Mouse (Mus musculus) embryonic facial prominence, embryonic 14.5 days (tissue): ENCODE data around the gene Bud23. TPM values are rescaled to one million over a fixed set of nuclear protein-coding genes. Genes with fewer than 3 reads are reported as not detected.
A peak's percentile ranks its signal among the peaks of the same experiment; 100 is the strongest.

ENCODE experiments used
- ATAC-seq: fragments of 200-750 bp; cut with Nextera tagmentation; 2 replicates; pipeline ENCODE4 v1.8.0; 2017; ENCODE audit warnings: low read depth, moderate number of reproducible peaks, moderate TSS enrichment
- DNase-seq: peaks from one replicate; pipeline ENCODE4 v3.0.0-alpha.2; 2015; ENCODE audit warnings: low spot score
- H3K27ac ChIP-seq: fragments of 300-500 bp; sonication (generic); replicated peaks from 2 replicates; pipeline ENCODE4 v1.5.1; 2014; ENCODE audit warnings: low read depth, mild to moderate bottlenecking, low read length, moderate library complexity
- H3K27me3 ChIP-seq: fragments of 300-500 bp; sonication (generic); replicated peaks from 2 replicates; pipeline ENCODE4 v1.6.1; 2014; ENCODE audit warnings: low read length; ENCODE audit not compliant: control insufficient read depth, insufficient read depth
- H3K36me3 ChIP-seq: fragments of 300-500 bp; sonication (generic); 2 replicates; pipeline ENCODE4 v1.6.1; 2014; ENCODE audit warnings: low read length, mixed read lengths; ENCODE audit not compliant: control insufficient read depth, insufficient read depth
- H3K4me1 ChIP-seq: fragments of 300-500 bp; sonication (generic); 2 replicates; pipeline ENCODE4 v1.6.1; 2014; ENCODE audit warnings: antibody characterized with exemption, low read length; ENCODE audit not compliant: control insufficient read depth, insufficient read depth
- H3K4me2 ChIP-seq: fragments of 300-500 bp; sonication (generic); 2 replicates; pipeline ENCODE4 v1.6.1; 2014; ENCODE audit warnings: low read depth, mild to moderate bottlenecking, low read length, moderate library complexity, mixed read lengths
- H3K4me3 ChIP-seq: fragments of 300-500 bp; sonication (generic); 2 replicates; pipeline ENCODE4 v1.5.1; 2014; ENCODE audit warnings: low read depth, mild to moderate bottlenecking, low read length
- H3K9ac ChIP-seq: fragments of 300-500 bp; sonication (generic); 2 replicates; pipeline ENCODE4 v1.6.1; 2014; ENCODE audit warnings: low read depth, mild to moderate bottlenecking, low read length, moderate library complexity, mixed read lengths
- H3K9me3 ChIP-seq: fragments of 300-500 bp; sonication (generic); 2 replicates; pipeline ENCODE4 v1.6.1; 2016; ENCODE audit warnings: low read length; ENCODE audit not compliant: control insufficient read depth
- WGBS: fragments of 180-500 bp; shearing (Covaris S2); extraction: QIAGEN DNeasy Blood & Tissue Kit; methylation state at CpG from one replicate; pipeline ENCODE4 v1.1.7; 2014; 5-methylcytosine and 5-hydroxymethylcytosine counted together
- polyA plus RNA-seq: library from polyadenylated mRNA; unstranded; fragments of >200 nt; fragmentation: Nextera tagmentation; extraction: Ambion mirVana; gene quantifications from 2 replicates; pipeline ENCODE4 v1.2.1, GENCODE M21; 2014

The Bud23 gene
- polyA plus RNA-seq, 1 experiment from 2014 or later, result 74.0 TPM

DNA sequence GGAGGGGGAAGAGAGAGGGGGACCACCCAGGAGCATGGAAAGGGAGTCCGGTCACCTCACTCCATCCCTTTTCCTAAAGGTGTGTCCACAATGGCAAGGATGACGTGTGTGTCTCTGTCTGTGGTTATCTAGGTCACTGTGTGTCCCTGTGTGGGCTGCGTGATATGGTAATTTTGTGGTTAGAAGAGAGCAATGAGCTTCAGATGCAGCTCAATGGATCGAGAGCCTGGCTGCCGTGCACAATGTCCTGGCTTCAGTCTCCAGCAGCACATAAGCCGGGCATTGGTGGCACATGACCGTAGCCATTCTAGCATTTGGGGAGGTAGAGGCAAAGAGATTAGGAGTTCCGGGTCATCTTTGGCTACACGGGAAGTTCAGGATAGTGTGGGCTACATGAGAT is 25.2 kb downstream of the Bud23 start:
- Histone ChIP-seq H3K9me3 (0 out of 2 replicates have a peak, but pooled peaks cover 2% of the 10 kb centered on the region), H3K4me2 (no peak overlapping the region), H3K4me1 (no peaks in the 10 kb centered on the region), H3K27me3 (no peaks in the 10 kb centered on the region), H3K36me3 (peaks cover 23% of the 10 kb centered on the region), H3K27ac (no peak overlapping the region), H3K4me3 (no peak overlapping the region), H3K9ac (peak overlapping the region; percentile 25; the same call in 1 of the 2 replicates)
- ATAC-seq (no peak), DNase-seq (no peak)
- 82% methylated on average over 9 of the region's 9 CpGs for WGBS

DNA sequence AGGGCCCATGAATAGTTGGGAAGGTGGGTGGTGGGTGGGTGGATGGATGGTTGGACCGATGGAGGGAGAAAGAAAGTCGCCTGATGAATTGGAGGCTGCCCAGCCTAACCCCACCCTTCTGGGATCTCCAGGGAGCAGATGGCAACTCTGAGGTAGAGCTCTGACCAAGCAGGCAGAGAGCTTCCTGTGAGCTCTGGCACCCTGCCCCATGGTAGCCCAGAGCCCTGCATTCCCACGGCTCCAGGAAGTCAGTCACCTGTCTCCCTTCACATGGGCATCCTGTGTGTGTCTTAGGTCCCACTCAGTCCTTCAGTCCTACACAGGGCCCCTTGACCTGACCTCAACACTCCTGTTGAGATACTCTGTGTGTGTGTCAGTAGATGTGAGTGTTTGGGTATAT is 26.8 kb downstream of the Bud23 start:
- Histone ChIP-seq H3K27me3 (no peaks in the 10 kb centered on the region), H3K4me2 (no peak overlapping the region), H3K9me3 (0 out of 2 replicates have a peak, but pooled peaks cover 7% of the 10 kb centered on the region), H3K4me3 (no peak overlapping the region), H3K9ac (no peak overlapping the region), H3K36me3 (peaks cover 18% of the 10 kb centered on the region; the same call in 1 of the 2 replicates), H3K27ac (no peak overlapping the region), H3K4me1 (no peaks in the 10 kb centered on the region)
- no peak for DNase-seq
- no peak for ATAC-seq
- WGBS, result 80% methylated on average over 3 of the region's 3 CpGs

DNA sequence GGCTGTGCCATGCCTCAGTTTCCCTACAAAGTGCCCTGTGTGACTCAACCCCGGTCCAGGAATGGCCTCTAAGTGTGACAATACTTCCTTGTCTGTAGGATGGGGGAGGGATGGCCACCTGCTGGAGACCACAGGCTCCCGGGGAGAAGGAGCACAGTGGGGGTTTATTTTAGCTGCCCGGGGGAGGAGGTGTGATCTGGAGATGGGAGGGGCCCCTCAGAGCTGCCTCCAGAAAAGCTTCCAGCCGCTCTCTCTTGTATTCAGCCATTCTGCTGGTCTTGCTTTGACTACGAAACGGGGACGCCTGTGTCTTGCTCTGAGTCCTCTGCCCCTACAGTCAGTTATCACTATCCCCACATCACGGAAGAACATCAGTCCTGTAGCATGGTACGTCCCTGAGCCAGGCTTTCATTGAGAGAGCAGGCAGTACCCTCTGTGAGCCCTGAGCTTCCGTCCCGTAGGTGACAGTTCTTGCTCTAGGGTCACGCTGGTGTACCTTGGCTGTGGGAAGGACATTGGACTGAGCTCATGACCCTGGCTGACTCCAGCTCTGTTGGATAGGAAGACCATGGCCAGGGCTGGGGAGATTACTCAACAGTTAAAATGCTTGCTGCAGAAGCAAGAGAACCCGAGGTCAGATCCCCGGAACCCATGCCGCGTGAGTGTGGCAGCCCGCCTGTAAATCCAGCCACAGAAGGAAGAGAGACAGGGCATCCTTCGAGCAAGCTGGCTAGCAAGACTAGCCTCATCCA is 29.0 kb downstream of the Bud23 start:
- Histone ChIP-seq H3K9me3 (0 out of 2 replicates have a peak, but pooled peaks cover 7% of the 10 kb centered on the region), H3K9ac (no peak overlapping the region), H3K4me1 (no peaks in the 10 kb centered on the region), H3K27me3 (no peaks in the 10 kb centered on the region), H3K4me3 (no peak overlapping the region), H3K27ac (no peak overlapping the region), H3K36me3 (peaks cover 18% of the 10 kb centered on the region; the same call in 1 of the 2 replicates), H3K4me2 (no peak overlapping the region)
- DNase-seq (no peak), ATAC-seq (no peak)
- WGBS, result 64% methylated on average over 17 of the region's 18 CpGs

DNA sequence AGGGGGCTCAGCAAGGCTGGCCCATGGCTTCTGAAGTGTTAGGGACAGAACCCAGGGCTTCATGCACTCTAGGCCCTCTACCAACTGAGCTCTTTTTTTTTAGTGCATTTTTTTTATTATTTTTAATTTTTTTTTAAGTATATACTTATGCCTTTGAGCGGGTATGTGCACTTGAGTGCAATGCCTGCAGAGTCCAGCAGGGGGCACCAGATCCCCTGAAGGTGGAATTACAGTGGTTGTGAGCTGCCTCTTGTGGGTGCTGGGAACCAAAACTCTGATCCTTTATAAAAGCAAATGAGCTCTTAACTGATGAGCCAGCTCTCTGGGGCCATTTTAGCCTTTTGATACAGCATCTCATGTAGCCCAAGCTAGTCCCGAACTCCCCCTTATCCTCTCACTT is 30.2 kb downstream of the Bud23 start:
- 100% methylated on average over 2 of the region's 2 CpGs for WGBS
- DNase-seq, result no peak
- no peak for ATAC-seq
- Histone ChIP-seq H3K4me2 (no peak overlapping the region), H3K4me1 (no peaks in the 10 kb centered on the region), H3K9me3 (0 out of 2 replicates have a peak, but pooled peaks cover 7% of the 10 kb centered on the region), H3K36me3 (peaks cover 12% of the 10 kb centered on the region; the same call in 1 of the 2 replicates), H3K27me3 (no peaks in the 10 kb centered on the region), H3K9ac (no peak overlapping the region), H3K4me3 (no peak overlapping the region), H3K27ac (no peak overlapping the region)

DNA sequence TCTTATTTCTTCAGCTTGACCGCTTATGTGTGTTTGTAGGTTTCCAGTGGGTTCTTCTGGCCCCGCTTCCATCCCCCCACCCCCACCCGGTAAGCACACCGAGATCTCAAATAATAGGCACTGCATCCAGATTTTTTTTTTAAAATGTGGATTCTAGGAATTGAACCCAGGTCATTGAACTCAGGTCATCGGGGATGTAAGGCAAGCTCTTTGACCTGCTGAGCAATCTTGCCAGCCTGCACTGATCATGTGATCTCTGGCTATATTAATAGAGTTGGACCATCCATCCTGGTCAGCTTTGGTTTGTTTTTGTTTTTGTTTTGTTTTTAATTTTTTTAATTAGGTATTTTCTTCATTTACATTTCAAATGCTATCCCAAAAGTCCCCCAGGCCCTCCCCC is 32.2 kb downstream of the Bud23 start:
- Histone ChIP-seq H3K4me1 (peaks cover 9% of the 10 kb centered on the region), H3K4me2 (no peak overlapping the region), H3K27me3 (no peaks in the 10 kb centered on the region), H3K4me3 (no peak overlapping the region), H3K9me3 (0 out of 2 replicates have a peak, but pooled peaks cover 7% of the 10 kb centered on the region), H3K9ac (no peak overlapping the region), H3K36me3 (peaks cover 3% of the 10 kb centered on the region; the same call in 1 of the 2 replicates), H3K27ac (no peak overlapping the region)
- no peak for DNase-seq
- 92% methylated on average over 5 of the region's 5 CpGs for whole genome bisulfite sequencing
- no peak for ATAC-seq

DNA sequence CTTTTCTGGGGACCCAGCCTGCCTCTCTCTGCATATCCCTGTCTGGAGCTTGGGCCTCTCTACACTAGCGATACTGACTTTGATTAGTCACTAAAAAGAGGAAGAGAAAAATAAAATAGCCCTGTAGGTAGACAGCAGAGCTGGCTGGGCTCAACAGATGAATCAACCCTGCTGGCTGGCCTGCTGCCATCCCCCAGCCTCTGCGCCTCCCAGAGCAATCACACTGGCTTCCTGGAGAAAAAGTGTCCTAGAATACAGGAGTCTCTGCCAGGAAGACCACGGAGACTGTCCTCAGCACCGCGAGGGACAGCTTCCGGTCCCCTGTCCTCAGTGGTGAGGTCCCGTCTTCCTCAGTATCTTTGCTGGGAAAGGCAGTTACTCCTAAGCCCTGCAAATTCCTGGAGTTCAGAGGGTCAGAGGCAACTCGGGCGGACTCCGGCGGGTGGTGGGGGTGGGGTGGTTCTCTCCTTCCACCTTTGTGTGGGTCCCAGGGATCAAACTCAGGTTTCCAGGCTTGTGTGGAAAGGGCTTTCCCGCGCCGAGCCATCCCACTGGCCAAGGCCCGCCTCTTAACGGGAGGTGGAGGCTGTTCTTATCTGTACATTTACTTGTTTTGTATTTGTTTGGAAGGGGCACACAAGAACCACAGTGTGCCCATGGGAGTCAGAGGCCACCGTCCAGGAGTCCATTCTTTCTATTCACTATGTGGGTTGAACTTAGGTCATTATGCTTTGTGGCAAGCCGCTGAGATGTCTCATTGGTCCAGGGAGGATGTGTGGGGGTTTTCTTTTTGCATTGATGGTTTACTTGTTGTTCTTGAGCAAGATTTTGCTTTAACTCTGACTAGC is 35.5 kb downstream of the Bud23 start:
- DNase-seq, result peak; percentile 72
- peak overlapping the region; percentile 37 for H3K4me2 ChIP-seq
- H3K36me3 ChIP-seq, result no peaks in the 10 kb centered on the region
- H3K4me1 ChIP-seq, result peaks cover 30% of the 10 kb centered on the region
- no peak overlapping the region for H3K4me3 ChIP-seq
- no peak overlapping the region; the same call in 1 of the 2 replicates for H3K9ac ChIP-seq
- WGBS, result 51% methylated on average over 17 of the region's 18 CpGs
- 0 out of 2 replicates have a peak, but pooled peaks cover 2% of the 10 kb centered on the region for H3K9me3 ChIP-seq
- ATAC-seq, result no peak
- H3K27me3 ChIP-seq, result no peaks in the 10 kb centered on the region
- 0 out of 2 replicates have a peak overlapping the region, but pooled peaks have one; percentile 29 for H3K27ac ChIP-seq

DNA sequence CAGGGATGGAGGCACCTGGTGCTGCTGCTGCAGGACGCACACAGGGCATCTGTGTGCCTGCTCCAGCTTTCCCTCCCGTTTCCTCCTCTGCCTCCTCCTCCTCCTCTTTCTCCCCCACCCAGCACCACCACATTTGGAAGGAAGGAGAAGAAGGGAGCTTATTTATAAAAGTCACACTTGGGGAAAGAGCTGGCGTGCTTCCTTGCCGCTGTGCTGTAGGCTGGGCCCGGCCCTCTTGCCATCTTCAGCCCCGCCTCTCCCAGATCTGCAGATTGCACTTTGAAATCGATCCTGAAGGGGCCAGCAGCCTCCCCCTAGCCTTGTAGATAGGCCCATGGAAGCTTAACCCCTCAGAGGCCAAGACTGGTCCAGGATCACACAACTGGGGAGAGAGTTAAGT is 38.9 kb downstream of the Bud23 start:
- peak overlapping the region; percentile 39; the same call in 1 of the 2 replicates for H3K27ac ChIP-seq
- H3K27me3 ChIP-seq, result no peaks in the 10 kb centered on the region
- peaks cover 34% of the 10 kb centered on the region for H3K4me1 ChIP-seq
- peak overlapping the region; percentile 96 for H3K4me2 ChIP-seq
- H3K9ac ChIP-seq, result peak overlapping the region; percentile 38; the same call in 1 of the 2 replicates
- DNase-seq (peak; percentile 56), ATAC-seq (no peak)
- WGBS, result 8% methylated on average over 7 of the region's 7 CpGs
- H3K36me3 ChIP-seq, result no peaks in the 10 kb centered on the region
- H3K9me3 ChIP-seq, result no peaks in the 10 kb centered on the region
- H3K4me3 ChIP-seq, result peak overlapping the region; percentile 13; the same call in 1 of the 2 replicates

DNA sequence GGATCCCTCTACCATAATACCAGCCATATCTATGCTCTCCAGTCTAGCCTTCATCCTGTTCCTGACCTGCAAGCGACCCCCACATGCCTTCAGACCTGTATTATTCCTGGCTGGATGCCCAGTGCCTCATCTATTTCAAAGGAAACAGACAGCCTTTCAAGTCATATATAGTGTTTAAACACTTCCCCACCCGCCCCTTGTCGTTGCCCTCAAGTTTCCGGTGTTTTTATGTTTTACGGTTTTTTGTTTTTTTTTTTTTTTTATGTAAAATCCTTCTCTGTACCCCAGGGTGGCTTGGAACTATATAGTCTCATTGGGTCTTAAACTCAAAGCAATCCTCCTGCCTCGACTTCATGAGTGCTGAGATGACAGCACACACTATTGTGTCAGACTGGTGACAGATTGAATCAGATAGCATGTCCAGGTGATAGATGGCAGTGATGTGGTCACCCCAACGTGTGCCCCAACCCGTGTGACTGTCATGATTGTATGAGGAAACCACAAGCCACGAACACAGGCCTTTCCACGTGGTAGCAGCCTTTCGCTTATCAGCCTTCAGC is 40.0 kb downstream of the Bud23 start:
- ATAC-seq (no peak), DNase-seq (peak; percentile 83)
- Histone ChIP-seq H3K27me3 (no peaks in the 10 kb centered on the region), H3K4me1 (peaks cover 34% of the 10 kb centered on the region), H3K4me3 (peak overlapping the region; percentile 83), H3K4me2 (peak overlapping the region; percentile 96), H3K9me3 (no peaks in the 10 kb centered on the region), H3K36me3 (no peaks in the 10 kb centered on the region), H3K9ac (peak overlapping the region; percentile 81; the same call in 1 of the 2 replicates), H3K27ac (no peak overlapping the region)
- WGBS, result 47% methylated on average over 11 of the region's 11 CpGs
